ENCODE assay signal across 16 mouse cellular contexts in the genomic region with DNA sequence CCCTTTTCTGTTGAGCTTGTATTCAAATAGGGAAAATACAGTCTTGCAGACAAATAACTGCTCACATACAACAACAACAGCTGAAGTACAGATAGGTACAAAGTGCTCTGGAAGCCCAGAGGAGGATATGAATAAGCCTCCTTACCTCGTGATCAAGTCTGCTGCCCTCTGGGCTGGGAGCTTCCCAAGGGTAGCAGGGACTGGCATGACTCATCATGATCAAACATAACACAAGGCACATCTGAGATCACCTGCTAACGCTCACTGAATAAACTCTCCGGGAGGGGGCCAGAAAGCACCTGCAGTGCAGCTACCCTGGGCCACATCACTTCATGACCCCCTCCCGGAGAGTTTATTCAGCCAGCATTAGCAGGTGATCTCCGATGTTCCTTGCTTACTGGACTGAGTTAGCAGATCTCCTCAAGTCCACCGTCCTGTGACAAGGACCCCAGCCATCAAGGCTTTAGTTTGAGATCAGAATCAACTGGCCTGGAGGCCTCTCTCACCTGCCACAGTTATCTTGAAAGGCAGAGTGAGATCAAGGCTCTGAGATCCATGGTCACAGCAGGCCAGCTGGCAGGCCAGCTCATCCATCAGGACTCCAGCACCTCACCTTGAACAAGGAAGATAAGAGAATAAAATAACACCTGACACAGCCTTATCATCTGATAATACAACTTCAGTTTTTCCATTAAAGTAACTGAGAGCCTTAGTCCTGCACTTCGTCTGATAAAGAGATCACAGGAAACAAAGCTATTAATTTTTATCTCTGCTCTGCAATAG.
DNase-seq lines count a peak whose midpoint lies in the region; ATAC-seq and TF ChIP-seq lines count a peak whose summit lies in the region.
"Had no signal": no experiment of that assay in that cellular context is flagged by ENCODE, and none has a peak within 500 bp of the region (broad histone marks: within the 10 kb centered on the region; RNA-seq: fewer than 3 reads in every experiment).

No protein-coding gene starts in this region.

- ATAC-seq in liver, postnatal 0 days = peak; percentile 17; the same call in 1 of the 2 replicates
- ATAC-seq: forebrain, postnatal 0 days had no signal

- no peak for TF ChIP-seq CTCF in liver, postnatal 0 days (IDR thresholded peaks at IDR 0.05; ENCODE audit: low read depth)

- no peak overlapping the region for H3K27ac ChIP-seq in liver, postnatal 0 days (ENCODE audit: low read depth)
- H3K27ac ChIP-seq: liver, embryonic 13.5 days; neural tube, embryonic 12.5 days had no signal

- H3K4me1 ChIP-seq in liver, postnatal 0 days (ENCODE audit: insufficient read depth) = no peaks in the 10 kb centered on the region
- H3K4me1 ChIP-seq: heart, embryonic 12.5 days; liver, embryonic 13.5 days; neural tube, embryonic 12.5 days had no signal

- TF ChIP-seq EP300 in liver, postnatal 0 days (IDR thresholded peaks at IDR 0.05; ENCODE audit: low read depth) = no peak

- no peak for DNase-seq in liver, postnatal 0 days
- DNase-seq in liver = no peak
- peak; percentile 40 for DNase-seq in NIH3T3 (ENCODE audit: low read depth)
- peak; percentile 44 to 47 for DNase-seq in adrenal gland, postnatal 36 days
- peak; percentile 40 for DNase-seq in skeletal muscle tissue, adult 2 months (ENCODE audit: low read depth, low spot score)
- no peak for DNase-seq in ovary, postnatal 36 days (ENCODE audit: low spot score)
- no peak for DNase-seq in testis, postnatal 10 days (ENCODE audit: low spot score)
- no peak for DNase-seq in embryo, embryonic 10.5 days (ENCODE audit: low spot score)
- DNase-seq: cerebellum, adult 9-10 months; forebrain, postnatal 0 days; gastrocnemius, postnatal 36 days; liver, embryonic 13.5 days; lung, postnatal 14 days; thymus, postnatal 25 days had no signal

- H3K9ac ChIP-seq in liver, postnatal 0 days (replicated peaks) = no peak overlapping the region
- H3K9ac ChIP-seq: forebrain, postnatal 0 days; heart, embryonic 12.5 days; liver, embryonic 13.5 days; neural tube, embryonic 12.5 days had no signal

- WGBS in liver, postnatal 0 days (ENCODE audit: insufficient replicate concordance) = 56% methylated on average over 7 of the region's 7 CpGs

- H3K4me3 ChIP-seq in liver, postnatal 0 days (ENCODE audit: low read depth, low read length) = no peak overlapping the region
- H3K4me3 ChIP-seq: heart, embryonic 12.5 days; liver, embryonic 13.5 days; neural tube, embryonic 12.5 days had no signal

- H3K9me3 ChIP-seq in liver, postnatal 0 days (ENCODE audit: low read length) = no peaks in the 10 kb centered on the region
- H3K9me3 ChIP-seq: heart, embryonic 12.5 days; liver, embryonic 13.5 days; neural tube, embryonic 12.5 days had no signal

- no peak overlapping the region for H3K4me2 ChIP-seq in liver, postnatal 0 days (ENCODE audit: low read depth, low read length)
- H3K4me2 ChIP-seq: heart, embryonic 12.5 days; liver, embryonic 13.5 days; neural tube, embryonic 12.5 days had no signal

- no peaks in the 10 kb centered on the region for H3K36me3 ChIP-seq in liver, postnatal 0 days (replicated peaks; ENCODE audit: insufficient read depth, low read length)
- H3K36me3 ChIP-seq: heart, embryonic 12.5 days; liver, embryonic 13.5 days; neural tube, embryonic 12.5 days had no signal

- H3K27me3 ChIP-seq in liver, postnatal 0 days (ENCODE audit: insufficient read depth, low read length) = no peaks in the 10 kb centered on the region
- H3K27me3 ChIP-seq: heart, embryonic 12.5 days; liver, embryonic 13.5 days; neural tube, embryonic 12.5 days had no signal

Comparison
In these comparisons a context has a peak if more than half of its experiments do, and no peak if none do; other contexts are left out.
1. DNase-seq: peak in NIH3T3 (single experiment), adrenal gland, postnatal 36 days (2 of 2) and skeletal muscle tissue, adult 2 months (single experiment); none in liver, postnatal 0 days (single experiment), liver (single experiment), ovary, postnatal 36 days (single experiment), testis, postnatal 10 days (single experiment) and embryo, embryonic 10.5 days (single experiment).